In the genomic region with DNA sequence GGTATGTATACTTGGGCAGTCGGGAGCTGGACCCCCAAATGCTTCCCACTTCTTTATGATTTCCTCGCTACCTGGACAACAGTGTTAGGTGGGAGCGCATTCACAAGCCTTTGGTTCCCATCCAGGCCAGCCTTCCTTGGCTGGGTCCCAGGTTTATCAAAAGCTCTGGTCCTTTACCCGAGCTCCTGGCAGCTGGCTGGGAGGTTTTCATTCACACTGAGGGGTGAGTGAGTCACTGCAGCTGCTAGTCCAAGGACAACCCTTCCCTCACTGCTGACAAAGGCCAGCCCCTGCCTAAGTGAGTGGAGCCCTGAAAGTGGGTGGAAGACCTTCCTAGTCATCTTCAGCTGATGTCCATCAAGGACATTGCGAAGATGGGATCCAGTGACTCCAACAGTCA, we compare ENCODE assay signal across 11 mouse cellular contexts. TPM values are rescaled to one million over a fixed set of nuclear protein-coding genes. Genes with fewer than 3 reads are reported as not detected.
DNase-seq lines count a peak whose midpoint lies in the region; ATAC-seq lines count a peak whose summit lies in the region.
"Had no signal": no experiment of that assay in that cellular context is flagged by ENCODE, and none has a peak within 500 bp of the region (broad histone marks: within the 10 kb centered on the region; RNA-seq: fewer than 3 reads in every experiment).

No protein-coding gene starts in this region.

- no peak overlapping the region for H3K27ac ChIP-seq in heart, embryonic 13.5 days (replicated peaks)
- H3K27ac ChIP-seq in heart, embryonic 11.5 days (ENCODE audit: low read depth, low read length) = no peak overlapping the region
- H3K27ac ChIP-seq in hindbrain, embryonic 10.5 days = no peak overlapping the region
- H3K27ac ChIP-seq: hindbrain, embryonic 15.5 days; limb, embryonic 15.5 days; midbrain, embryonic 12.5 days had no signal

- WGBS in heart, embryonic 13.5 days = 46% methylated on average over 5 of the region's 5 CpGs
- WGBS in heart, embryonic 11.5 days (ENCODE audit: insufficient replicate concordance) = 64% methylated on average over 5 of the region's 5 CpGs
- 83% methylated on average over 5 of the region's 5 CpGs for WGBS in hindbrain, embryonic 10.5 days

- H3K9me3 ChIP-seq in heart, embryonic 13.5 days = no peaks in the 10 kb centered on the region
- no peaks in the 10 kb centered on the region for H3K9me3 ChIP-seq in heart, embryonic 11.5 days (replicated peaks; ENCODE audit: control insufficient read depth, low read length)
- H3K9me3 ChIP-seq in hindbrain, embryonic 10.5 days = no peaks in the 10 kb centered on the region
- H3K9me3 ChIP-seq: hindbrain, embryonic 15.5 days; limb, embryonic 15.5 days; midbrain, embryonic 12.5 days had no signal

- H3K4me3 ChIP-seq in heart, embryonic 13.5 days = no peak overlapping the region
- no peak overlapping the region for H3K4me3 ChIP-seq in heart, embryonic 11.5 days (ENCODE audit: low read depth, low read length)
- H3K4me3 ChIP-seq in hindbrain, embryonic 10.5 days = no peak overlapping the region
- H3K4me3 ChIP-seq: hindbrain, embryonic 15.5 days; limb, embryonic 15.5 days; midbrain, embryonic 12.5 days had no signal

- intact Hi-C loops in left cerebral cortex, postnatal 36 days (cut with DNase I) = no loop called here

- peaks cover 13% of the 10 kb centered on the region for H3K4me1 ChIP-seq in heart, embryonic 13.5 days
- H3K4me1 ChIP-seq in heart, embryonic 11.5 days (ENCODE audit: control insufficient read depth, insufficient read depth, low read length) = no peaks in the 10 kb centered on the region
- no peaks in the 10 kb centered on the region for H3K4me1 ChIP-seq in hindbrain, embryonic 10.5 days (replicated peaks)
- H3K4me1 ChIP-seq: limb, embryonic 15.5 days; midbrain, embryonic 12.5 days had no signal

- H3K9ac ChIP-seq in heart, embryonic 13.5 days = no peak overlapping the region
- no peak overlapping the region for H3K9ac ChIP-seq in heart, embryonic 11.5 days (ENCODE audit: low read depth, low read length)
- H3K9ac ChIP-seq: hindbrain, embryonic 15.5 days; limb, embryonic 15.5 days; midbrain, embryonic 12.5 days had no signal

- ATAC-seq in heart, embryonic 13.5 days (ENCODE audit: extremely low read depth, insufficient number of reproducible peaks, low FRiP score, low TSS enrichment) = 0 out of 2 replicates have a peak, but pooled peaks have one; percentile 5
- ATAC-seq in heart, embryonic 11.5 days (replicated peaks; ENCODE audit: insufficient number of reproducible peaks, low FRiP score, low TSS enrichment) = no peak
- no peak for ATAC-seq in erythroid progenitor cell, adult 5-6 weeks (replicated peaks; ENCODE audit: low FRiP score, poor library complexity, severe bottlenecking)

- DNase-seq in testis, postnatal 10 days (ENCODE audit: low spot score) = peak; percentile 48
- no peak for DNase-seq in testis, postnatal 14 days (ENCODE audit: low spot score)
- peak; percentile 33 to 36 for DNase-seq in left cerebral cortex, postnatal 36 days (ENCODE audit: low spot score in 2 of 2)
- DNase-seq in embryo, embryonic 11 days = no peak
- DNase-seq in hindbrain, embryonic 10.5 days (ENCODE audit: low spot score) = no peak

- peaks cover 5% of the 10 kb centered on the region; the same call in 1 of the 2 replicates for H3K27me3 ChIP-seq in heart, embryonic 13.5 days (replicated peaks)
- no peaks in the 10 kb centered on the region for H3K27me3 ChIP-seq in heart, embryonic 11.5 days (ENCODE audit: control insufficient read depth, insufficient read depth, low read length)
- H3K27me3 ChIP-seq in hindbrain, embryonic 10.5 days (ENCODE audit: insufficient read depth, poor library complexity, severe bottlenecking) = no peaks in the 10 kb centered on the region
- H3K27me3 ChIP-seq: hindbrain, embryonic 15.5 days; limb, embryonic 15.5 days; midbrain, embryonic 12.5 days had no signal

- no peaks in the 10 kb centered on the region for H3K36me3 ChIP-seq in heart, embryonic 13.5 days
- H3K36me3 ChIP-seq in heart, embryonic 11.5 days (ENCODE audit: control insufficient read depth, insufficient read depth, low read length) = no peaks in the 10 kb centered on the region
- no peaks in the 10 kb centered on the region for H3K36me3 ChIP-seq in hindbrain, embryonic 10.5 days
- H3K36me3 ChIP-seq: hindbrain, embryonic 15.5 days; limb, embryonic 15.5 days; midbrain, embryonic 12.5 days had no signal

- H3K4me2 ChIP-seq in heart, embryonic 13.5 days = no peak overlapping the region
- no peak overlapping the region for H3K4me2 ChIP-seq in heart, embryonic 11.5 days
- H3K4me2 ChIP-seq: hindbrain, embryonic 15.5 days; limb, embryonic 15.5 days; midbrain, embryonic 12.5 days had no signal

RNA-seq across cellular contexts. Expression of gene Crhr2, which starts 34.8 kb away (rescaled TPM):
- polyA plus RNA-seq in heart, embryonic 13.5 days (2015; fragmentation: Nextera tagmentation; extraction: Ambion mirVana) = 6.7 and 6.9 TPM in 2 replicates
- 4.2 and 5.3 TPM in 2 replicates for polyA plus RNA-seq in heart, embryonic 11.5 days (2014; fragmentation: Nextera tagmentation; extraction: Ambion mirVana)
- total RNA-seq in left cerebral cortex, postnatal 36 days (2021) = 1 to 10 TPM; 2.1 to 2.6 TPM
- not detected in 2 replicates for total RNA-seq in erythroid progenitor cell, adult 5-6 weeks (2015; ENCODE audit: low replicate concordance)
- not detected in 2 replicates for total RNA-seq in erythroid progenitor cell, adult 5-6 weeks (2017; ENCODE audit: low replicate concordance)
- 0.24 and 0.62 TPM in 2 replicates for polyA plus RNA-seq in hindbrain, embryonic 10.5 days (2016; fragmentation: Nextera tagmentation; extraction: Ambion mirVana)

Comparison
In these comparisons a context has a peak if more than half of its experiments do, and no peak if none do; other contexts are left out.
1. DNase-seq: peak in testis, postnatal 10 days (single experiment) and left cerebral cortex, postnatal 36 days (2 of 2); none in testis, postnatal 14 days (single experiment), embryo, embryonic 11 days (single experiment) and hindbrain, embryonic 10.5 days (single experiment).